In genomic region chr1:91457698-91458097, GRCm38 (mm10) we compare ENCODE assay signal across 8 mouse cellular contexts. TPM values are rescaled to one million over a fixed set of nuclear protein-coding genes. Genes with fewer than 3 reads are reported as not detected.
DNase-seq lines count a peak whose midpoint lies in the region; ATAC-seq lines count a peak whose summit lies in the region.

No protein-coding gene starts in this region.

- H3K4me3 ChIP-seq in forebrain, embryonic 13.5 days = peak overlapping the region; percentile 70
- H3K4me3 ChIP-seq in forebrain, embryonic 10.5 days = no peak overlapping the region
- peak overlapping the region; percentile 60; the same call in 1 of the 2 replicates for H3K4me3 ChIP-seq in forebrain, embryonic 15.5 days
- H3K4me3 ChIP-seq in midbrain, embryonic 16.5 days (ENCODE audit: low read depth, low read length) = peak overlapping the region; percentile 71

- ATAC-seq in forebrain, embryonic 13.5 days = no peak
- ATAC-seq in forebrain, embryonic 15.5 days (replicated peaks) = no peak
- no peak for ATAC-seq in midbrain, embryonic 16.5 days
- ATAC-seq in monocyte, adult 5-6 weeks (replicated peaks; ENCODE audit: insufficient number of reproducible peaks, low FRiP score, low TSS enrichment, poor library complexity, severe bottlenecking) = no peak

- H3K9me3 ChIP-seq in forebrain, embryonic 13.5 days (replicated peaks) = no peaks in the 10 kb centered on the region
- no peaks in the 10 kb centered on the region for H3K9me3 ChIP-seq in forebrain, embryonic 10.5 days
- no peaks in the 10 kb centered on the region for H3K9me3 ChIP-seq in forebrain, embryonic 15.5 days
- no peaks in the 10 kb centered on the region for H3K9me3 ChIP-seq in midbrain, embryonic 16.5 days (replicated peaks; ENCODE audit: control insufficient read depth, low read length, poor library complexity, severe bottlenecking)

- no peak for DNase-seq in forebrain, embryonic 10.5 days (ENCODE audit: extremely low spot score, low spot score)
- DNase-seq in 3134 (ENCODE audit: extremely low read depth, insufficient read length, low spot score) = peak; percentile 64
- DNase-seq in left cerebral cortex, adult 18-20 months (ENCODE audit: low spot score in 2 of 2) = peak; percentile 67 to 78
- no peak for DNase-seq in urinary bladder, postnatal 10 days (ENCODE audit: low spot score)

- H3K36me3 ChIP-seq in forebrain, embryonic 13.5 days (ENCODE audit: poor library complexity, severe bottlenecking) = no peaks in the 10 kb centered on the region
- H3K36me3 ChIP-seq in forebrain, embryonic 10.5 days (replicated peaks) = no peaks in the 10 kb centered on the region
- no peaks in the 10 kb centered on the region for H3K36me3 ChIP-seq in forebrain, embryonic 15.5 days
- H3K36me3 ChIP-seq in midbrain, embryonic 16.5 days (ENCODE audit: control insufficient read depth, insufficient read depth, low read length) = no peaks in the 10 kb centered on the region

- 80% methylated on average over 5 of the region's 5 CpGs for WGBS in forebrain, embryonic 13.5 days
- 78% methylated on average over 5 of the region's 5 CpGs for WGBS in forebrain, embryonic 10.5 days
- 69% methylated on average over 5 of the region's 5 CpGs for WGBS in forebrain, embryonic 15.5 days
- WGBS in midbrain, embryonic 16.5 days = 74% methylated on average over 5 of the region's 5 CpGs

- H3K9ac ChIP-seq in forebrain, embryonic 13.5 days = 0 out of 2 replicates have a peak overlapping the region, but pooled peaks have one; percentile 68
- H3K9ac ChIP-seq in forebrain, embryonic 15.5 days (replicated peaks) = no peak overlapping the region
- H3K9ac ChIP-seq in midbrain, embryonic 16.5 days (ENCODE audit: low read depth, low read length) = no peak overlapping the region

- peaks cover 46% of the 10 kb centered on the region for H3K4me1 ChIP-seq in forebrain, embryonic 13.5 days
- H3K4me1 ChIP-seq in forebrain, embryonic 10.5 days = peaks cover 61% of the 10 kb centered on the region
- peaks cover 48% of the 10 kb centered on the region for H3K4me1 ChIP-seq in forebrain, embryonic 15.5 days
- peaks cover 17% of the 10 kb centered on the region for H3K4me1 ChIP-seq in midbrain, embryonic 16.5 days (ENCODE audit: control insufficient read depth, insufficient read depth, low read length)

- H3K27ac ChIP-seq in forebrain, embryonic 13.5 days = no peak overlapping the region; the same call in 1 of the 2 replicates
- H3K27ac ChIP-seq in forebrain, embryonic 10.5 days = no peak overlapping the region
- H3K27ac ChIP-seq in forebrain, embryonic 15.5 days (replicated peaks) = no peak overlapping the region
- no peak overlapping the region for H3K27ac ChIP-seq in midbrain, embryonic 16.5 days (ENCODE audit: low read length)

- peak overlapping the region; percentile 85 for H3K4me2 ChIP-seq in forebrain, embryonic 13.5 days
- H3K4me2 ChIP-seq in forebrain, embryonic 15.5 days (replicated peaks) = peak overlapping the region; percentile 58; the same call in 1 of the 2 replicates
- peak overlapping the region; percentile 64 for H3K4me2 ChIP-seq in midbrain, embryonic 16.5 days (ENCODE audit: low read length)

- H3K27me3 ChIP-seq in forebrain, embryonic 13.5 days = peaks cover 6% of the 10 kb centered on the region; the same call in 1 of the 2 replicates
- H3K27me3 ChIP-seq in forebrain, embryonic 10.5 days (ENCODE audit: poor library complexity, severe bottlenecking) = peaks cover 29% of the 10 kb centered on the region
- no peaks in the 10 kb centered on the region for H3K27me3 ChIP-seq in forebrain, embryonic 15.5 days
- H3K27me3 ChIP-seq in midbrain, embryonic 16.5 days (ENCODE audit: control insufficient read depth, insufficient read depth, low read depth, low read length) = no peaks in the 10 kb centered on the region

RNA-seq across cellular contexts. Expression of gene Per2, which starts 1.4 kb away (rescaled TPM):
- polyA plus RNA-seq in forebrain, embryonic 13.5 days (2015; fragmentation: Nextera tagmentation; extraction: Ambion mirVana) = 2.6 and 3.8 TPM in 2 replicates
- 1.3 and 1.6 TPM in 2 replicates for polyA plus RNA-seq in forebrain, embryonic 10.5 days (2016; fragmentation: Nextera tagmentation; extraction: Ambion mirVana)
- 4.5 and 5.4 TPM in 2 replicates for polyA plus RNA-seq in forebrain, embryonic 15.5 days (2015; fragmentation: Nextera tagmentation; extraction: Ambion mirVana)
- 10 to 100 TPM; 39.0 to 39.1 TPM for total RNA-seq in left cerebral cortex, adult 18-20 months (2021)
- polyA plus RNA-seq in midbrain, embryonic 16.5 days (2015; fragmentation: Nextera tagmentation; extraction: Ambion mirVana) = 4.5 and 5.1 TPM in 2 replicates
- 2.8 to 12.0 TPM (median 3.1 TPM) in 3 replicates for total RNA-seq in monocyte, adult 5-6 weeks (2017)

RNA-seq across cellular contexts. Expression of gene Traf3ip1, which starts 36.7 kb away (rescaled TPM):
- 9.9 and 11.2 TPM in 2 replicates for polyA plus RNA-seq in forebrain, embryonic 13.5 days (2015; fragmentation: Nextera tagmentation; extraction: Ambion mirVana)
- polyA plus RNA-seq in forebrain, embryonic 10.5 days (2016; fragmentation: Nextera tagmentation; extraction: Ambion mirVana) = 13.1 and 13.9 TPM in 2 replicates
- 9.5 and 10.6 TPM in 2 replicates for polyA plus RNA-seq in forebrain, embryonic 15.5 days (2015; fragmentation: Nextera tagmentation; extraction: Ambion mirVana)
- 10 to 100 TPM; 13.4 to 16.0 TPM for total RNA-seq in left cerebral cortex, adult 18-20 months (2021)
- 10.8 and 10.9 TPM in 2 replicates for polyA plus RNA-seq in midbrain, embryonic 16.5 days (2015; fragmentation: Nextera tagmentation; extraction: Ambion mirVana)
- 4.4 to 6.2 TPM (median 5.6 TPM) in 3 replicates for total RNA-seq in monocyte, adult 5-6 weeks (2017)

RNA-seq across cellular contexts. Expression of gene Hes6, which starts 43.9 kb away (rescaled TPM):
- 314 and 322 TPM in 2 replicates for polyA plus RNA-seq in forebrain, embryonic 13.5 days (2015; fragmentation: Nextera tagmentation; extraction: Ambion mirVana)
- 156 and 177 TPM in 2 replicates for polyA plus RNA-seq in forebrain, embryonic 10.5 days (2016; fragmentation: Nextera tagmentation; extraction: Ambion mirVana)
- 260 and 267 TPM in 2 replicates for polyA plus RNA-seq in forebrain, embryonic 15.5 days (2015; fragmentation: Nextera tagmentation; extraction: Ambion mirVana)
- 10 to 100 TPM; 15.3 to 17.4 TPM for total RNA-seq in left cerebral cortex, adult 18-20 months (2021)
- 153 and 173 TPM in 2 replicates for polyA plus RNA-seq in midbrain, embryonic 16.5 days (2015; fragmentation: Nextera tagmentation; extraction: Ambion mirVana)
- total RNA-seq in monocyte, adult 5-6 weeks (2017) = 11.5 to 23.5 TPM (median 13.5 TPM) in 3 replicates

RNA-seq across cellular contexts. Expression of gene Ilkap, which starts 59.1 kb away (rescaled TPM):
- 162 and 181 TPM in 2 replicates for polyA plus RNA-seq in forebrain, embryonic 13.5 days (2015; fragmentation: Nextera tagmentation; extraction: Ambion mirVana)
- 168 and 176 TPM in 2 replicates for polyA plus RNA-seq in forebrain, embryonic 10.5 days (2016; fragmentation: Nextera tagmentation; extraction: Ambion mirVana)
- polyA plus RNA-seq in forebrain, embryonic 15.5 days (2015; fragmentation: Nextera tagmentation; extraction: Ambion mirVana) = 167 and 177 TPM in 2 replicates
- 10 to 100 TPM; 60.1 to 64.3 TPM for total RNA-seq in left cerebral cortex, adult 18-20 months (2021)
- 141 and 143 TPM in 2 replicates for polyA plus RNA-seq in midbrain, embryonic 16.5 days (2015; fragmentation: Nextera tagmentation; extraction: Ambion mirVana)
- total RNA-seq in monocyte, adult 5-6 weeks (2017) = 133 to 179 TPM (median 136 TPM) in 3 replicates

Comparison
In these comparisons a context has a peak if more than half of its experiments do, and no peak if none do; other contexts are left out.
1. DNase-seq: peak in 3134 (single experiment) and left cerebral cortex, adult 18-20 months (2 of 2); none in forebrain, embryonic 10.5 days (single experiment) and urinary bladder, postnatal 10 days (single experiment).
2. Peak in every context shown above with its lines, with median percentiles within 50 percentile points of each other: H3K4me2 ChIP-seq.